Mouse (Mus musculus): ENCODE results near the gene Mrpl44. TPM values are rescaled to one million over a fixed set of nuclear protein-coding genes. Genes with fewer than 3 reads are reported as not detected.

Mrpl44 gene
- polyA plus RNA-seq, 1 experiment from 2014 or later, result 57.9 TPM

DNA sequence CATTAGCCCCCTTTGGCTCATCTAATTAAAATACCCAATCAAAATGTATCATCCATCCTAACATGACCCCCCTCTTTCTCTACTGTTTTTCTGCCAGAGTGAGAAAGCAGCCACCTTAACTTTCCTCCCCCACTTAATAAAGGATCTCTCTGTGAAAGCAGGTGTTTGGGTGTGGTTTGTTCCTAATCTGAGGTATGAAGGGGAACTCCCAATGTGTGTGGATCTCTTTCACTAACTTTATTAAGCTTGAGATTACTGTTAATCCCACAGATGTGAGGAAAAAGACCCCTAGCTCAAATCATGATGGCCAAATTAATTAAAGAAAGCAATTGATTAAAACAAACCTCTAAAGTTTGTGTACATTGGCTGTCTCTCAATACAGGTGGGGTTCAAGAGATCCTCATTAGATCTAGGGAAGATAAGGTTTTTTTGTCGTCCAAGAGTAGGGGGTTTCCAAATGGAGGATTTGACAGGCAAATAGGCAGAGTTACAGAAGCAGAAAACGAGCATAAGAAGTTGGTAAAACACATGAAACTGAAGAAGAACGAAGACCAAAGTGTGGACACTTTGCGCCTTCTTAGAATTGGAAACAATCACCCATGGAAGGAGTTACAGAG, 1.5 kb upstream of the Mrpl44 start:
- no peaks in the 10 kb centered on the region for H3K27me3 ChIP-seq (ENCODE audit: low read depth, poor library complexity, severe bottlenecking)
- no peak overlapping the region for H3K27ac ChIP-seq
- H3K4me3 ChIP-seq, result no peak overlapping the region
- WGBS, result 83% methylated on average over 4 of the region's 4 CpGs
- H3K9me3 ChIP-seq (replicated peaks), result no peaks in the 10 kb centered on the region
- H3K4me1 ChIP-seq, result peaks cover 5% of the 10 kb centered on the region; the same call in 1 of the 2 replicates
- no peak for DNase-seq (ENCODE audit: low spot score)
- H3K36me3 ChIP-seq, result peaks cover 17% of the 10 kb centered on the region

DNA sequence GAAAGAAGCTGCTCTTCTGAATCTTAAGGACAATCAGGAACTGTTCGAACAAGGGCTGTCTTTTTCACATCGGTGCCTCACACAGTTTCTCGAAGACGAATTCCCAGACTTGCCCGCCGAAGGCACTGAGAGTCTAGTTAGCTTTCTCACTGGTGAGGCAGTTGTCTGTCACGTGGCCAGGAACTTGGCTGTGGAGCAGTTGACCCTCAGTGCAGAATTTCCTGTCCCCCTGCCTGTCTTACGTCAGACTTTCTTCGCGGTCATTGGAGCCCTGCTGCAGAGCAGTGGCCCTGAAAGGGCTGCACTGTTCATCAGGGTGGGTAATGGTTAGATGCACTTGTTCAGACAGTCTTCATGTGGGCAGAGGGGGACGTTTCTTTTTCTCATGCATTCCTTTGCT, 2.2 kb downstream of the Mrpl44 start:
- Histone ChIP-seq H3K27ac (no peak overlapping the region), H3K9me3 (replicated peaks) (no peaks in the 10 kb centered on the region), H3K4me1 (peaks cover 5% of the 10 kb centered on the region; the same call in 1 of the 2 replicates), H3K4me3 (no peak overlapping the region), H3K36me3 (peaks cover 55% of the 10 kb centered on the region), H3K27me3 (ENCODE audit: low read depth, poor library complexity, severe bottlenecking) (no peaks in the 10 kb centered on the region)
- 93% methylated on average over 11 of the region's 11 CpGs for WGBS
- no peak for DNase-seq (ENCODE audit: low spot score)

DNA sequence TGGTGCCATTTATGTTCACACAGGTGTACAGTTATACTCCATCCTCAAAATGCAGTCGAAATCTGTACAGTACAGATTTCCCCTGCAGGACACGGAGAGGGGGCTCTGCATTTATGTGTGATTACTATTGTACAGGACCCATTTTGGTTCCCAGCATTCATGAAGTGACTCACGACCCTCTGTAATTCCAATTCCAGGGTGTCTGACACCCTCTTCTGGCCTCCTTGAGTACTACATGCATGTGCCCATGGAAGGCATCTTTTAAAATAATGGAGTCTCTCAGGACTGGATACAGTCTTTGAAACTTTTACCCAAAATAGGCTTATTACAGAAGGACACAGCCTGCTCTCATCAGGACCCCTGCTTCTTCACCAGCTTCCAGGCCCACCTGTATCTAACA, 6.6 kb downstream of the Mrpl44 start:
- Histone ChIP-seq H3K9me3 (replicated peaks) (no peaks in the 10 kb centered on the region), H3K4me3 (no peak overlapping the region), H3K4me1 (no peaks in the 10 kb centered on the region), H3K36me3 (peaks cover 56% of the 10 kb centered on the region), H3K27me3 (ENCODE audit: low read depth, poor library complexity, severe bottlenecking) (no peaks in the 10 kb centered on the region), H3K27ac (no peak overlapping the region)
- 84% methylated on average over 3 of the region's 3 CpGs for WGBS
- no peak for DNase-seq (ENCODE audit: low spot score)

DNA sequence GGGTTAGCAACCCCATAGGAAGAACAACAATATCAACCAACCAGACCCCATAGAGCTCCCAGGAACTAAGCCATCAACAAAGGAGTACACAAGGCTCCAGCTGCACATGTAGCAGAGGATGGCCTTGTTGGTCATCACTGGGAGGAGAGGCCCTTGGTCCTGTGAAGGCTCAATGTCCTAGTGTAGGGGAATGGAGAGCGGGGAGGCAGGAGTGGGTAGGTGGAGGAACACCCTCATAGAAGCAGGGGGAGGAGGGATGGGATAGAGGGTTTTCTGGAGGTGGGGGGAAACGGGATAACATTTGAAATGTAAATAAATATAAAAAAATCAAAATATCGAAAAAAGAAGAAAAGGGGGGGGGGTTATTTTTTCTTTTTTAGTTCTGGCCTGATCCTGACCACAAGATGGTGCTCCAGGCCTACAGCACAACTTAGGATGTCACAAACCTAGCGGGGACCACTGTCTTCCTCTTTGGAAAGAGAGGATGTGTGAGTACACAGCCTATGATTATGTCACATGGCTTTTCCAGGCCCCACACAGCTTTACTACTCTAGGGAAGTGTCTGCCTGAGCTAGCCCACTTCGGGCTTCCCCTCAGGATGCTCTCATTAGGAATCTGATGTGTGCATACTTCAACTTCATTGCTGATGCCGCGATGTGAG, 10.6 kb downstream of the Mrpl44 start:
- Histone ChIP-seq H3K27me3 (ENCODE audit: low read depth, poor library complexity, severe bottlenecking) (no peaks in the 10 kb centered on the region), H3K4me1 (no peaks in the 10 kb centered on the region), H3K4me3 (no peak overlapping the region), H3K9me3 (replicated peaks) (no peaks in the 10 kb centered on the region), H3K27ac (no peak overlapping the region), H3K36me3 (peaks cover 18% of the 10 kb centered on the region)
- WGBS, result 71% methylated on average over 7 of the region's 7 CpGs
- DNase-seq (ENCODE audit: low spot score), result no peak

DNA sequence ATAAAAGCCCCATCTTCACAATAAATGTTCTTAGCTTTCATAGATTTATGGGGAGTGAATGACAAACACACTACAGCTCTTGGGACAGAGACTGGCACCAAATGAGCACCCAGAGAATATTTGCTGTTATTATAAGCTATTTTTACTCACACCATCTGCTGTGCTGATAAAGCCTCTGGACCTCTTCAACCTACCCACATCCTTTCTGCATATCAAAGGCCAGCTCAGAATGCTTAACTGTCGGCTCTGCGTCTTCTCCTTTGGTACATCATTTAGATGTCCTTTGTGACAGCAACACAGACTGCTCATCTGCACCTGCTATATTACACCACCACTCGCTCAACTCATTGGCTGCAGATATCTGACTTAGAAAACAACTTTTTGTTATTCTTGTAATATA, 21.3 kb downstream of the Mrpl44 start:
- Histone ChIP-seq H3K36me3 (peaks cover 71% of the 10 kb centered on the region), H3K9me3 (replicated peaks) (no peaks in the 10 kb centered on the region), H3K27me3 (ENCODE audit: low read depth, poor library complexity, severe bottlenecking) (no peaks in the 10 kb centered on the region), H3K4me1 (no peaks in the 10 kb centered on the region), H3K4me3 (no peak overlapping the region), H3K27ac (no peak overlapping the region)
- WGBS, result 86% methylated on average over 3 of the region's 3 CpGs
- no peak for DNase-seq (ENCODE audit: low spot score)

DNA sequence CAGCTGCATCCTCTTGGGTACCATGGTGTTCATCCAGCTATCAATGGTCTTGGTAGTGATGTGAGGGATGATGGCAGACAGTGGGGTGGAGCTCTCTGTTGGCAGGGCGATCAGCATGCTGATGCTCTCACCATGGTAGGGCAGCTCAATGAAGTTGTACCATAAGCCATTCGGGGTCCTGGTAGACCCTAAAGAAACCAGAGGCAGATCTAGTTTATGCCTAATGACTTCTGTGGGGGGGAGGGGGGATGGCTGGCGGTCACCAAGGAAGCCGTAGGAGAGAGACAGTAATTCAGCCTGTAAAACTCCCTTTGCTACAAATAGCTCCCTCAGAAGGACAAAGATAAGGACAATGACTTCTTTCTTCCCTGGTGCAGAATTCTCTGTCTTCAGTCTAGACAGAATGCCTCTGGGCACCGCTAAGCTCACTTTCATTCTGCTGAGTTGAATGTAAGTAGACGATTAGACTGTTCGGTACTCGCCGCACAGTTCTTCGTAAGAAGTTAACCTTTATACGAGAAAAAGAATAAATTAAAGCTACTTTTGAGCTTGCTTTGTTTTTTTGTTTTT, 27.1 kb downstream of the Mrpl44 start:
- Histone ChIP-seq H3K27me3 (ENCODE audit: low read depth, poor library complexity, severe bottlenecking) (no peaks in the 10 kb centered on the region), H3K36me3 (peaks cover 79% of the 10 kb centered on the region), H3K4me1 (no peaks in the 10 kb centered on the region), H3K4me3 (no peak overlapping the region), H3K27ac (no peak overlapping the region), H3K9me3 (replicated peaks) (no peaks in the 10 kb centered on the region)
- DNase-seq (ENCODE audit: low spot score), result no peak
- 91% methylated on average over 11 of the region's 11 CpGs for WGBS

DNA sequence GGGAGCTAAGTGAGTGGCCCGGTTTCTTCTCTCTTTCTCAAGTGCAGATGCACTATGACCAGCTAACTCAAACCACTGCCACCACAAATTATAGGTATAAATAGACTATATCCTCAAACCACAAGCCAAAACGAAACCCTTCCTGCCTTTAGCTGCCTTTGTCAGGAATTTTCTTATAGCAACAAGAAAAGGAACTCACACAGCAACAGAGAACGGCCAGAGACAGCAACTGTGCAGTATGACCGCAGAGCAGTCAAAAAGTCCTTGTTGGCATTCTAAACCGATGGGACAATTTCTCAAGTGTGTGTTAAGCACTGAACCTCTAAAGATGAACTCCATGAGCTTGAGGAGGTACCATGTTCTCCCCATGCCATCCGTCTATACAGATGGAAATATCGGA, 27.8 kb downstream of the Mrpl44 start:
- Histone ChIP-seq H3K27me3 (ENCODE audit: low read depth, poor library complexity, severe bottlenecking) (no peaks in the 10 kb centered on the region), H3K27ac (no peak overlapping the region), H3K9me3 (replicated peaks) (no peaks in the 10 kb centered on the region), H3K4me3 (no peak overlapping the region), H3K36me3 (peaks cover 78% of the 10 kb centered on the region), H3K4me1 (no peaks in the 10 kb centered on the region)
- DNase-seq (ENCODE audit: low spot score), result no peak
- WGBS, result 90% methylated on average over 7 of the region's 7 CpGs

DNA sequence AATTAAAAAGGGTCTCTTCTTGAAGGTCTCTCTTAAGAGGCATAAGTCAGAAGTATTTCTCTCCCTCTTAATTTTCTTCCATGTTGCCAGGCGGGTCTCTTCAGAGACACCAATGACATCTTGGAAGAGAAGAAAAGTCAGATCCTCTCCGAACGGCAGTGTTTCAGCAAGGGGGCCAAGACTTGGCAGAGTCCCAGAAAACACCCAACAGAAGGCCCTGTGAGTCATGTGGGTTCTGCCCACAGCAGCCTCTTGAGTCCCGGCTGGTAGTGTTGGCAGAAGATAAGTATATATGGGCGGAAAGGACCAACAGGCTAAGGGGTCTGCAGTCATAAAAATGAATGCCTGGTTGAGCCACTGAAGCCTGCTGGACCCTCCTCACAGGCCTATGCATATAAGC, 31.0 kb downstream of the Mrpl44 start:
- Histone ChIP-seq H3K4me1 (no peaks in the 10 kb centered on the region), H3K27ac (no peak overlapping the region), H3K36me3 (peaks cover 64% of the 10 kb centered on the region), H3K4me3 (no peak overlapping the region), H3K9me3 (replicated peaks) (no peaks in the 10 kb centered on the region), H3K27me3 (ENCODE audit: low read depth, poor library complexity, severe bottlenecking) (no peaks in the 10 kb centered on the region)
- WGBS, result 89% methylated on average over 5 of the region's 5 CpGs
- no peak for DNase-seq (ENCODE audit: low spot score)

DNA sequence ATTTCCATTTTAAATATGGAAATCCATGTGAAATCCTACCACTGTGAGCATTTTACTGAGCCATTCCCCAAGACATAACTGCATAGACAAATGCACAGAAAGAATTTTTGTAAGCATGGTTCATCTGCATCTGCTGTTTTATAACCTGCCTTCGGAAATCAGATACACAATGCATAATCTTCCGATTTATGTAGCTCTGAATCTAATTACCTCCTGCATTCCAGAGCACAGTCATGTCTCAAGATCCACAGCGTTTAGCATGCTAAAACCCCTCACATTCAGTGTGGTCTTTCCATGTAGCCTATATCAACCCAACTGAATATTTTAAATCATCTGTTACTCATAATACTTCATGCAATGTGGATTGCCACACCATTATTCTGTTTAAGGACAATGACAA, 33.6 kb downstream of the Mrpl44 start:
- no peak for DNase-seq (ENCODE audit: low spot score)
- no peaks in the 10 kb centered on the region for H3K9me3 ChIP-seq (replicated peaks)
- H3K27ac ChIP-seq, result no peak overlapping the region
- 85% methylated on average over 3 of the region's 3 CpGs for WGBS
- H3K27me3 ChIP-seq (ENCODE audit: low read depth, poor library complexity, severe bottlenecking), result no peaks in the 10 kb centered on the region
- H3K36me3 ChIP-seq, result peaks cover 64% of the 10 kb centered on the region
- no peaks in the 10 kb centered on the region for H3K4me1 ChIP-seq
- no peak overlapping the region for H3K4me3 ChIP-seq

DNA sequence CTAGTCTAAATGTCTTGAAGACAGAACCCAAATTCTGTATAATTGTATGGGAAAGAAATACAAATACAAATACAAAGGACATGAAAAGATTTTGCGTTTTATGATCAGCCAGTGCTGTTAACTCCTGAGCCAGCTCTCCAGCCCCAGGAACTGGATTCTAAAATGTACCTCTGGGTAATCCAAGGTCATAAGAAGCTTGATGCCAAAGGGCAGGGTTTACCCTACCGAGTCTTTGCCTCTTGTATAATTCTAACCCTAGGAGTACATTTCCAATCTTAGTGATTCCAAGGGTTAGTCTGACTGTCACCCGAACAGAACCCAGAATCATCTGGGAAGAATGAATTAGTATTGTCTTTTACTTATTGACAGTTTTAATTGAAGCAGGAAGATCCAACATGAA, 39.6 kb downstream of the Mrpl44 start:
- Histone ChIP-seq H3K36me3 (peaks cover 72% of the 10 kb centered on the region), H3K4me1 (no peaks in the 10 kb centered on the region), H3K27ac (no peak overlapping the region), H3K4me3 (no peak overlapping the region), H3K27me3 (ENCODE audit: low read depth, poor library complexity, severe bottlenecking) (no peaks in the 10 kb centered on the region), H3K9me3 (replicated peaks) (no peaks in the 10 kb centered on the region)
- DNase-seq (ENCODE audit: low spot score), result no peak
- 87% methylated on average over 3 of the region's 3 CpGs for WGBS

DNA sequence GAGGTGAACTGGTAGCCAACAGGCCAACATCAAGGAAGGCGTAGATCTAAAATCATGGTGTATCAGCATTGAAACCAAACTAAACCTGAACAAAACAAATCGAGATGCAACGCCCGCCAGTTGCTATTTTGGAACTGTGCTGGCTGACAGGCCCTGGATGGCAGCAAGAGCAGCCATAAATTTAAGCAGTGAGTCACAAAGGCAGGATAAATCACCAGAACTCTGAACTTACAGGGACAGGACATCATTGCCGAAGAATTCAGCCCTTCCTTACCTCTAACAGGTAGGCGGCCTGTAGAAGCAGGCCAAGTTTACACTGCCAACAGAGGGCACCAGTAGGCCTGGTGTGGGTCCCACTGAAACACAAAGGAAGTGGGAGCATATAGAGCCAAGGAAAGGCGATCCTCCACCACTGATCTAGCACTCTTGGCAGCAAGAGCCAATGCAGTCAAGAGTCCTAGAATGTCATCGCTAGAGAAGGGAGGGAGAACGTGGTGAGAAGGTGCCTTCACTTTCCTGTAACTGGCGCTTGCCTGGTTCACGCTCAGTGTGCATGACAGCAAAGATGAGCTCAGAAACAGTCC, 43.6 kb downstream of the Mrpl44 start:
- no peak overlapping the region for H3K27ac ChIP-seq
- H3K27me3 ChIP-seq (ENCODE audit: low read depth, poor library complexity, severe bottlenecking), result no peaks in the 10 kb centered on the region
- DNase-seq (ENCODE audit: low spot score), result no peak
- H3K9me3 ChIP-seq (replicated peaks), result no peaks in the 10 kb centered on the region
- H3K4me1 ChIP-seq, result peaks cover 21% of the 10 kb centered on the region; the same call in 1 of the 2 replicates
- no peak overlapping the region for H3K4me3 ChIP-seq
- 94% methylated on average over 11 of the region's 11 CpGs for WGBS
- peaks cover 55% of the 10 kb centered on the region for H3K36me3 ChIP-seq

DNA sequence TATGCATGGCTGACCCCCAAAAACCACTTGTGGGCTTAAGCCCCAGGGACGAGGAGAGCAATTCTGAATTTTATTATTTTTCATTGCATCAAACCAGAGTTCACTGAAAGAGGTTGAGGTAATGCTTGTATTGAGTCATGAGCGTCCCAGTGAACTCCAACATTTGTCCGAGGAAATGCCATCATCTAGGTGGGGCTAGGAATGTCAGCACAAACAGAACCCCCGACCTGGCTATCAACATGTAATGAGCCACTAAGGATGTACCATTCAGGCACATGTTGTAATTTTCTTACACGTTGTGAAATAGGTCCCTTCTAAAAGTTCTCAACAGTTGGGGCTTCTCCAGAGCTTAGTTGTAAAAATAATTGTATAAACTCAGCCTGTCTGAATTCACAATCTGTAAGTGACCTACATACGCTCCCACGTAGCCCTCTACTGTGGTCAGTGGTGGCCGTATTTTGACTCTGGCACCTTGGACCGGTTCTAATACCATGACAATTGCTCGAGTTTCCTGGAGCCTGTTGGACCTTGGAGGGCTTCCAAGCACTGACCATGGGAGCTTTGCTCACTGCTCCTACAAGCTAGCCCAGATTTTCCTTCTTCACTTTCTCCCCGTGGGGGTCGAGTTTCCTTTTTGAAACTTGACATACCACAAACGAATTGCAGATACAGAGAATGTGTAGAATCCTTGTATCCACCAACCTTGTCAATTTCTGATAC, 47.1 kb downstream of the Mrpl44 start:
- no peaks in the 10 kb centered on the region for H3K27me3 ChIP-seq (ENCODE audit: low read depth, poor library complexity, severe bottlenecking)
- peaks cover 29% of the 10 kb centered on the region for H3K4me1 ChIP-seq
- H3K27ac ChIP-seq, result no peak overlapping the region
- H3K9me3 ChIP-seq (replicated peaks), result no peaks in the 10 kb centered on the region
- WGBS, result 84% methylated on average over 13 of the region's 13 CpGs
- no peak for DNase-seq (ENCODE audit: low spot score)
- H3K36me3 ChIP-seq, result peaks cover 29% of the 10 kb centered on the region
- no peak overlapping the region for H3K4me3 ChIP-seq
